Mouse (Mus musculus) heart, adult 2 months (tissue): ENCODE measurements around the gene Ffar4.

Experiments
- CTCF ChIP-seq: fragments of 200-600 bp; IDR thresholded peaks from 2 replicates; pipeline ENCODE4 v1.8.1; 2022; ENCODE audit warnings: antibody characterized with exemption, mild to moderate bottlenecking, moderate library complexity
- POLR2A ChIP-seq: fragments of 200-500 bp; IDR thresholded peaks from 2 replicates; pipeline ENCODE4 v1.6.1; 2011; ENCODE audit warnings: mild to moderate bottlenecking, low read depth, low read length, control low read depth; ENCODE audit not compliant: insufficient read depth

GRCm38 (mm10) chr19:38055798-38056197, 41.1 kb upstream of the Ffar4 start:
- TF ChIP-seq POLR2A: no peak
- no peak for TF ChIP-seq CTCF
